Mouse (Mus musculus): ENCODE measurements around the gene Emc3.

Gene Emc3

GRCm38 (mm10) chr6:113530932-113531839 is at the start of gene Emc3, which contains the start of gene Fancd2:
Gene Emc3, minus strand, starts transcription at chr6:113531652.
Gene Fancd2, plus strand, starts transcription at chr6:113531682.
- DNase-seq (ENCODE audit: low read depth), result peak; percentile 82

DNA sequence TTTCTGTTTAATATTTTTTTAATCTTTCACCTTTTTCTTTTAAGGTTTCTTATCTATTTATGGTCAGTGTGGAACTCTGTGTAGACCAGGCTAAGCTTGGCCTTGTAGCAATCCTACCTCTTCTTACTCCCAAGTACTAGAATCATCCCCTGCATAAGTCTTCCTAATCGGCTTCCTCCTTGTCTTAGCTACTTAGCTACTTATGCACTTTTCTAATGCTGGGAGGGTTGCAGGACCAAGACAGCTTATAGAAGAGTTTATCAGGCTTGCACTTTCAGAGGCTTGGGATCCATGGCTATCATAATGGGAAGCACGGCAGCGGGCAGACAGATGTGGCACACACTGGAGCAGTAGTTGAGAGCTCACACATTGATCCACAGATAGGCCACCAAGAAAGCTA is 47.9 kb upstream of the Emc3 start:
- DNase-seq (ENCODE audit: low read depth), result no peak

DNA sequence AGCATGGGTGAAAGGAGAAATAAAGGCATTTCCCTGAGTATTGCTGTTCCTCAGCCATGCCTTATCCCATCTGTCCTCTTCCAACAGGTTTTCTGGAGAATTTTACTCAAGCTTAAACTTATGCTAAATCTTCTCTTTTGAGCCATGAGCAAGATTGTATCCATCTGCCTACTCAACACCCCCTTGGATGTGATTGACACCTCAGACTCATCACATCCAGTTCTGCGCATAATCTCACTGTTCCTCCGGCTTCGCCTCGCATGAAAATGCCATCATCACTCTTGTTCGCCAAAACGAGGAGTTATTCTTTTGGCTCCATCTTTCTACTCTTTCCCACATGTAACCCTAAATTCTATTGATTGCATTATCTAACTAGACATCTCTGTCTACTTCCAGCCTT is 44.6 kb upstream of the Emc3 start:
- DNase-seq (ENCODE audit: low read depth), result no peak

DNA sequence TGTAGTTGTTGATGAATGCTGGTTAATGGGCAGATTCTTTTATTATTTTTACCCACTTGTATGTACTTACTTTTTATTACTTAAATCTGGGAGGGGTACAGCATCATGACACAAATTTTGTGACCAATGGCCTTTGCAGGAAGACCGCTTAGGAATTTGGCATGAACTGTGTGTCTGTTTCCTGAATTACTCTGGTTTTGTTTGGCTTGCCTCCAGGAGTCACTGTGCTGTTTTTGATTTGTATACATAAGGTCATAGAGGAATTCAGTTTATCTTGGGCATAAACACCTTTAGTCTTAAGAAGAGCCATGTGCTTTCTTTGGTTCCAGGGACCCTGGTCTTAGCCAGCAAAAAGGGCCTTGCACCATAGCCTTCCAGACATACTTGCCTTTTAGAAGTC is 33.1 kb upstream of the Emc3 start:
- DNase-seq (ENCODE audit: low read depth), result no peak

DNA sequence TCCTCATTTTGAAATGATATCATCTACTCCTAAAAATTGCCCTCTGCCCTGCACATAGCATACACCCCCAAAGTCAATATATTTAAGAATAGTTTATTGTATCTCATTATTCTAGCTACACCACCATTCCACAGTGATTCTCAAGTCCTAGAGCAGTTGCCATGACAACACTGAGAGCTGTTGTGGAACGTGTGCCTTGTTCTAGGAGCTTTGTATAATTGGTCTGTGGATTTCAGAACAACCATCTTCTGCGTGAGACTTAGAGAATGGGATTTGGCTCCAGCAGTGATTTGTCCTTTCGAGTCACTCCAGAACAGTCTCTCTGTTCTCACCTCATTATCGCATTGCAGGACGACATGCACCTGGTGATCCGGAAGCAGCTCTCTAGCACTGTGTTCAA is 28.3 kb upstream of the Emc3 start:
- no peak for DNase-seq (ENCODE audit: low read depth)

GRCm38 (mm10) chr6:113543906-113544481 is 12.5 kb upstream of the Emc3 start:
- peak; percentile 15 for DNase-seq (ENCODE audit: low read depth)

DNA sequence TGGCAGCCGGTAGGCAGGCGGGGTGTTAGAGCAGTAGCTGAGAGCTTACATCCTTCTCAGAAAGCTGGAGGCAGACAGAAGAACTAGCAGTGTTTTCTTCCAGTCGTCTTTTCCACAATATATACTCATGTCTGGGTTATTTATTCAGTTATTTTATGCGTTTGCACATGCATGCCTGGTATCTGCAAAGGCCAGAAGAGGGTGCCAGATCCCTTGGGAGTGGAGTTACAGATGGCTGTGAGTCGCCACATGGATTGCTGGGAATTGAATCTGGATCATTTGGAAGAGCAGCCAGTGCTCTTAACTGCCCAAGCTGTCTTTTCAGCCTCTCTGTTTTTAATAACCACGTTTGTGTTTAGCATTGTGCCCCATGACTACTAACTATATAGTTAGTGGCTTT is 10.2 kb upstream of the Emc3 start:
- DNase-seq (ENCODE audit: low read depth), result no peak

- no peak for DNase-seq (ENCODE audit: low read depth)
These were observed 3.4 kb upstream of the Emc3 start for GRCm38 (mm10) chr6:113534886-113535285.

GRCm38 (mm10) chr6:113531840-113532404 is 470 bp upstream of the Emc3 start:
- peak; percentile 10 for DNase-seq (ENCODE audit: low read depth)

DNA sequence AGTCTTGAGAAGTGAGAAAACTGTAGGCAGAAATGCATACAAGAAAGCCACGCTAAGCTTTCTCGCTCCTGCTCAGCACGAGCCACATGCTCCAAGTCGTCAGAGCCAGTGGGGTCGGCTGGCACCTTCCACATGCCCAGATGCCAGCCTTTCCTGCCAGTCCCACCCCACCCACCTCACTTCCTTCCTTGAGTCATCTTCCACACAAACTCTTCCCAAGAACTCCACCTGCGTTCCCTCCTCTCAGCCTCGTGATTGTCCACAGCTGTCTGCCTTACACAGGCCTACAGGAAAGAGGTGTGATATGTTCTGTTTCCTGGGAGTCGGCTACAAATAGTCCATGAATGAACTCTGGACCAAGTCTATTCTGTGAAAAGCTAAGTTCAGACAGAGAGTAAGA is 8.0 kb downstream of the Emc3 start:
- DNase-seq (ENCODE audit: low read depth), result no peak

GRCm38 (mm10) chr6:113522310-113522709 is 9.1 kb downstream of the Emc3 start:
- DNase-seq (ENCODE audit: low read depth), result no peak

DNA sequence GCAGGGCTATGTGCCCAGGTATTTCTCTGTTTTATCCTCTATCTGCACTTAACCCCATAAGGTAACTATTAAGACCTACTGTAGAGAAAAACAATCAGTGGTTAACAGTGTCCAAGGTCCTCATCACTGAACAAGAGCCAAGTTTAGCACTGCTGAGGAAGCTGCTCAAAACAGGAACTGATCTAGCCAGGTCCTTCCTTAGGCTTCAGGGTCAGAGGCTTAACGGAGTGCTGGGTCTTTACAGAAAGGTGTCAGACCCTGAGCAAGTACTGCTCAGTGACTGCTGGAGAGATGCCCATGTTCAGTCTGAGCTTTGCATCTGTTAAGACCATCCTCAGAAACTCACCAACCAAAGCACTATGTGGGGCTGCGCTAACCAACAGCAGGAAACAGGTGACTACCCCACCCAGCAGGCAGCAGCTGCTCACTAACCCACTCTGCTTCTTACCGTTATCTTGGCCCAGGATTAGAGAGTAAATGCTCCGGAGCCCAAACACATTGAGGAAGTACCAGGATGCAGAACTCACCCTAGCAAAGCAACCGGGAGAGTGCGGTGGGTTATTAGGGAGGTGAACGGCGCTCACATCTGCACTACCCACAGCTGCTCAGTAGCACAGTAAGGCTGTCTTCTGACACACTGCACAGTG is 13.9 kb downstream of the Emc3 start:
- DNase-seq (ENCODE audit: low read depth), result no peak

DNA sequence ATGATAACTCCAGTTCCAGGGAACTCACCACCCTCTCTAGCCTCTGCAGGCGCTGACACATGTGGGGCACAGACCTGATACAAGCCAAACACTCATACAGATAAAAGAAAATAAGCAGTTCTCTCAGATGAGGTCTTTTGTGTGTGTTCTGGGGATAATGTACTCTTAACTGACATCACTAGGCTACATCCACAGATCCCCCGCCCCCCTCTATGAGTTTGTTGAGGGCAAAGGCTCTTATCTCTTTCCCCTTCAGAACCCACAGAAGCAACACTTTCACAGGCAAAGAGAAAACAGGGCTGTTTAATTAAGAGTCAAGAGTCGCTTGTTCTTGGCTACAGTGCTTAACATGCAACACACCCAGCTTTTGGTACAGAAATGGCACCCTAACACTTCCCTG is 16.9 kb downstream of the Emc3 start:
- DNase-seq (ENCODE audit: low read depth), result no peak

DNA sequence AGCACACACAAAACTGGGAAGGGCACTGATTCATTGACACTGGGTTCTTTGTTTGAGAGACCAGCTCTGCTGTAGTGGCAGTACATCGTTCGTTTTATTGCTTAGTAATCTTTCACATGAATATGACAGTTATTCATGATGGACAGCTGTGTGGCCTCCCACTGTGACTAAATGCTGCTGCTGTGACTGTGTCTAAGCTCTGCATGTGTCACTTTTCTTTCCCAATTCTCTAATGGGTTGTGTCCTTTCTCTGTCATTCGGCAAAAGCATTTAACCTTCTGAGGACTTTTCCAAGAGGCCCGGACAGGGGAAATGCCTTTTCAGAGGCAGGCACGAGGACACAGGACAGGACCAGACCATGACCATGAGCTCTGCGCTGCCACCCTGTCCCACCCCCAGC is 17.5 kb downstream of the Emc3 start:
- DNase-seq (ENCODE audit: low read depth), result no peak

DNA sequence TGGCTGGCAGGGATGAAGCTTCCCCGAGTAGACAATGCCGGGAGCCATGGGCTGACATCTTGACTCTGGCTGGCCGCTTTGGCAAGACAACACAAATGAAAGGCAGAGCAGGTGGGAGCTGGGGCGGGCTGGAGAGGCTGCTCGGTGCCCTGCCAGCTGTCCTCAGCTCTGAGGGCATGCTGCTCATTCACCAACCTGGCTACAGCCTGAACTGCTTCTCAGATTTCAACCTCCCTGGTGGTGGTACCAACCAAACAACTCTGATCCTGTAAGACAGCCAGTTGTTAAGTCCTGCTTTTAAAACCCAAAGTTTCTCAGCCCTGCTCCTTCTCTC is 22.5 kb downstream of the Emc3 start:
- DNase-seq (ENCODE audit: low read depth), result no peak

GRCm38 (mm10) chr6:113508272-113508946 is 23.0 kb downstream of the Emc3 start:
- DNase-seq (ENCODE audit: low read depth), result no peak

GRCm38 (mm10) chr6:113507130-113507529 is 24.3 kb downstream of the Emc3 start:
- no peak for DNase-seq (ENCODE audit: low read depth)

DNA sequence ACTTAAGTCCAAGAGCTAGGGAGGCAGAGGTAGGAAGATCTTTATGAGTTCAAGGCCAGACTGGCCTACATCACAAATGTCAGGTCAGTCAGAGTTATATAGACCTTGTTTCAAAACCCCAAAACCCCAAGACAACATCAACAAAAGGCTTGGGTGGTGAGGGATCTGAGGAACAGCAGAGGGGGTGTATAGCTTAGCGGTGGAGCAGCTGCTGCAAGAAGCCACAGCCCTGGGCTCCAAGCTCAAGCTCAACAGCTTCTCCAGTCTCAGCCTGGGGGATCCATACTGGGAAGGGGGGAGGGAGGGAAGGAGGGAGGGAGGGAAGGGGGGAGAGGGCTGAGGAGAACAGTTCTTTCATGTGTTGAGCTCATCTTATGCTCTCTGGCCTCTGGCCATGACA is 25.8 kb downstream of the Emc3 start:
- no peak for DNase-seq (ENCODE audit: low read depth)

- no peak for DNase-seq (ENCODE audit: low read depth)
These were observed 28.7 kb downstream of the Emc3 start for GRCm38 (mm10) chr6:113502801-113503200.

GRCm38 (mm10) chr6:113501388-113502084 is 29.9 kb downstream of the Emc3 start, which contains the start of gene Prrt3:
Gene Prrt3, minus strand, starts transcription at chr6:113501931.
- DNase-seq (ENCODE audit: low read depth), result no peak

DNA sequence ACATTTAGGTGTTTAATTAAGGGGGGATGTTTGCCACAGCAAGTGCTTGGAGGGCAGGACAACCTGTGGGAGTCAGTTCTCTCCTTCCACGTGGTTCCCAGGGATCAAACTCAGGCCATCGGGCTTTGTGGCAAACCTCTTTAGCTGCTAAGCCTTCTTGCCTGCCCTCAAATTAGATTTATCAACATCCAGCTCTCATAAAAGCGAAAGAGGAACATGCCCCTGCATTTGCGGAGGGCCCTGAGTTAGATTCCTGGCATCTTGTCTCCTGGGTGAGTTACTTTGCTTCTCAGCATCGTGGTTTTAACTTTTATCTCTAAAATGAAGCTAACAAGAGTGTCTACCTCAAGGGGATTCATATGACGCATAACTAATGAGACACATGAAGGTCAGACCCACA is 32.1 kb downstream of the Emc3 start:
- no peak for DNase-seq (ENCODE audit: low read depth)
